Mouse (Mus musculus) intestine, postnatal 0 days (tissue): ENCODE measurements around the gene Sufu. TPM values are rescaled to one million over a fixed set of nuclear protein-coding genes. Genes with fewer than 3 reads are reported as not detected.
A peak's percentile ranks its signal among the peaks of the same experiment; 100 is the strongest.

Experiments
- ATAC-seq: fragments of 200-750 bp; cut with Nextera tagmentation; 2 replicates; pipeline ENCODE4 v1.8.0; 2017; ENCODE audit warnings: mild to moderate bottlenecking, moderate TSS enrichment, moderate library complexity
- H3K27ac ChIP-seq: fragments of 300-500 bp; sonication (generic); 2 replicates; pipeline ENCODE4 v1.5.1; 2014; ENCODE audit warnings: mild to moderate bottlenecking, low read depth, low read length, moderate library complexity
- H3K27me3 ChIP-seq: fragments of 300-500 bp; sonication (generic); replicated peaks from 2 replicates; pipeline ENCODE4 v1.6.1; 2014; ENCODE audit warnings: low read length, mixed read lengths; ENCODE audit not compliant: control insufficient read depth, insufficient read depth
- H3K36me3 ChIP-seq: fragments of 300-500 bp; sonication (generic); 2 replicates; pipeline ENCODE4 v1.6.1; 2014; ENCODE audit warnings: mild to moderate bottlenecking, moderate library complexity; ENCODE audit not compliant: control insufficient read depth, insufficient read depth
- H3K4me1 ChIP-seq: fragments of 300-500 bp; sonication (generic); replicated peaks from 2 replicates; pipeline ENCODE4 v1.6.1; 2014; ENCODE audit warnings: antibody characterized with exemption, low read length, mixed read lengths; ENCODE audit not compliant: control insufficient read depth, insufficient read depth
- H3K4me2 ChIP-seq: fragments of 300-500 bp; sonication (generic); replicated peaks from 2 replicates; pipeline ENCODE4 v1.6.1; 2014; ENCODE audit warnings: low read depth, mild to moderate bottlenecking, moderate library complexity
- H3K4me3 ChIP-seq: fragments of 300-500 bp; sonication (generic); 2 replicates; pipeline ENCODE4 v1.5.1; 2014; ENCODE audit warnings: low read depth, low read length
- H3K9ac ChIP-seq: fragments of 300-500 bp; sonication (generic); 2 replicates; pipeline ENCODE4 v1.6.1; 2014; ENCODE audit warnings: mild to moderate bottlenecking, low read depth, low read length
- H3K9me3 ChIP-seq: fragments of 300-500 bp; sonication (generic); 2 replicates; pipeline ENCODE4 v1.6.1; 2016; ENCODE audit warnings: mixed run types; ENCODE audit not compliant: control insufficient read depth
- CTCF ChIP-seq: sonication (generic); IDR thresholded peaks from 2 replicates; pipeline ENCODE4 v1.5.1; 2016; ENCODE audit warnings: low read depth, mild to moderate bottlenecking, control low read depth, antibody characterized with exemption, moderate library complexity
- WGBS: fragments of 180-500 bp; shearing (Covaris S2); extraction: QIAGEN DNeasy Blood & Tissue Kit; methylation state at CpG from one replicate; pipeline ENCODE4 v1.1.7; 2014; 5-methylcytosine and 5-hydroxymethylcytosine counted together
- polyA plus RNA-seq: library from polyadenylated mRNA; unstranded; fragments of >200 nt; fragmentation: Nextera tagmentation; extraction: Ambion mirVana; gene quantifications from 2 replicates; pipeline ENCODE4 v1.2.1, GENCODE M21; 2015

Gene Sufu
- polyA plus RNA-seq, 1 experiment from 2014 or later: 9.5 TPM

- H3K27ac ChIP-seq: no peak overlapping the region
- no peak overlapping the region for H3K4me3 ChIP-seq
- peaks cover 18% of the 10 kb centered on the region for H3K4me1 ChIP-seq
- 21% methylated on average over 5 of the region's 5 CpGs for WGBS
- H3K9ac ChIP-seq: no peak overlapping the region
- peaks cover 26% of the 10 kb centered on the region for H3K36me3 ChIP-seq
- no peak for ATAC-seq
- no peak for TF ChIP-seq CTCF
- peak overlapping the region; percentile 53 for H3K4me2 ChIP-seq
- H3K27me3 ChIP-seq: no peaks in the 10 kb centered on the region
- no peaks in the 10 kb centered on the region for H3K9me3 ChIP-seq
These were observed 122.3 kb downstream of the Sufu start for GRCm38 (mm10) chr19:46518828-46519621.

- H3K36me3 ChIP-seq: peaks cover 1% of the 10 kb centered on the region; the same call in 1 of the 2 replicates
- no peak overlapping the region for H3K4me3 ChIP-seq
- H3K9ac ChIP-seq: no peak overlapping the region
- H3K27ac ChIP-seq: no peak overlapping the region
- no peak overlapping the region for H3K4me2 ChIP-seq
- no peaks in the 10 kb centered on the region for H3K27me3 ChIP-seq
- ATAC-seq: no peak
- H3K9me3 ChIP-seq: no peaks in the 10 kb centered on the region
- H3K4me1 ChIP-seq: peaks cover 28% of the 10 kb centered on the region
- no peak for TF ChIP-seq CTCF
These were observed 125.0 kb downstream of the Sufu start for GRCm38 (mm10) chr19:46521698-46522097.

GRCm38 (mm10) chr19:46522433-46523044 lies 125.8 kb downstream of the Sufu start:
- no peak overlapping the region for H3K4me2 ChIP-seq
- 28% methylated on average over 15 of the region's 15 CpGs for WGBS
- no peak overlapping the region for H3K9ac ChIP-seq
- no peaks in the 10 kb centered on the region for H3K9me3 ChIP-seq
- no peak overlapping the region for H3K27ac ChIP-seq
- no peak for TF ChIP-seq CTCF
- H3K36me3 ChIP-seq: no peaks in the 10 kb centered on the region
- no peaks in the 10 kb centered on the region for H3K27me3 ChIP-seq
- H3K4me1 ChIP-seq: peaks cover 28% of the 10 kb centered on the region
- ATAC-seq: no peak
- H3K4me3 ChIP-seq: no peak overlapping the region

- Histone ChIP-seq H3K36me3 (no peaks in the 10 kb centered on the region), H3K9me3 (no peaks in the 10 kb centered on the region), H3K27ac (no peak overlapping the region), H3K9ac (no peak overlapping the region), H3K27me3 (no peaks in the 10 kb centered on the region), H3K4me3 (no peak overlapping the region), H3K4me2 (peak overlapping the region; percentile 44; the same call in 1 of the 2 replicates), H3K4me1 (peaks cover 28% of the 10 kb centered on the region)
- no peak for TF ChIP-seq CTCF
- ATAC-seq: no peak
These were observed 126.4 kb downstream of the Sufu start for GRCm38 (mm10) chr19:46523131-46523479.

GRCm38 (mm10) chr19:46523480-46524151 lies 126.9 kb downstream of the Sufu start:
- H3K4me2 ChIP-seq: peak overlapping the region; percentile 44
- peaks cover 26% of the 10 kb centered on the region for H3K4me1 ChIP-seq
- no peaks in the 10 kb centered on the region for H3K9me3 ChIP-seq
- TF ChIP-seq CTCF: no peak
- H3K27ac ChIP-seq: peak overlapping the region; percentile 30; the same call in 1 of the 2 replicates
- H3K9ac ChIP-seq: no peak overlapping the region
- ATAC-seq: 0 out of 2 replicates have a peak, but pooled peaks have one; percentile 7
- no peak overlapping the region for H3K4me3 ChIP-seq
- no peaks in the 10 kb centered on the region for H3K36me3 ChIP-seq
- no peaks in the 10 kb centered on the region for H3K27me3 ChIP-seq
- WGBS: 26% methylated on average over 20 of the region's 20 CpGs

GRCm38 (mm10) chr19:46524152-46524544 lies 127.5 kb downstream of the Sufu start:
- Histone ChIP-seq H3K4me3 (no peak overlapping the region), H3K4me1 (peaks cover 26% of the 10 kb centered on the region), H3K9ac (no peak overlapping the region), H3K4me2 (peak overlapping the region; percentile 44), H3K27me3 (no peaks in the 10 kb centered on the region), H3K9me3 (no peaks in the 10 kb centered on the region), H3K36me3 (no peaks in the 10 kb centered on the region), H3K27ac (peak overlapping the region; percentile 54)
- no peak for ATAC-seq
- 24% methylated on average over 6 of the region's 6 CpGs for WGBS
- TF ChIP-seq CTCF: no peak
